Mouse (Mus musculus): ENCODE data around the gene Gabra5. TPM values are rescaled to one million over a fixed set of nuclear protein-coding genes. Genes with fewer than 3 reads are reported as not detected.

Gabra5 gene
- total and polyA plus RNA-seq, 2 experiments from 2014 or later = 102 to 115 TPM

DNA sequence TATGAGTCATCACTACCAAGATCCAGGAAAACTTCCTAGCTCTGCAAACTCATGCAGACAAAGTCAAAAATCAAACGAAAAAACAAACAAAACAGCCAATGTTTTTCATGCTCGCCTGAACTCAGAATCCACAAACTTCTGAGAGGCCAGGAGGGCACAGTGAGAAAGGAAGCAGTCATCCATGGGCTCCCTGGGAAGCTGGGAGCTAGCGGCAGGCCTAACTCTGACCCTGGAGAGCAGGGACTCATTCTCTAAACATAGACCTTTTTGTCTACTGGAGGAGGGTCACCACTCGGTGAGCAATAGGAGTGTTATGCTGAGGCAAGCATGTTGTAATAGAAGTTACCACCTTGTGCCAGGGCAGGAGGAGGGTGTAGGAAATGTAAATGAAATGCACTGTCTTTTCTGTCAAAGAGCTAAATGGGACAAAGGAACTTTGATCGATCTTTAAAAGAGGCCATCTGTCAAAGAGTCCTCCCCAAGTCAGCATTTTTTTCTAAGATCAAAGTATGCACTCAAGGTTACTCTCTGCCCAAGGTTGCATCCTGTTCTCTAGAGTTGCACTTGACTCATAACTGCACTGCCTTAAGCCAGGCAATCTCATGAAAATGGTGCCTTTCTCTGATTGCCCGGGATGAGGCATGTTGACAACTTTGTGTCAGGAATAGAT lies 151.9 kb downstream of the Gabra5 start:
- WGBS = 41% methylated on average over 6 of the region's 6 CpGs
- no peak overlapping the region for H3K9ac ChIP-seq
- no peaks in the 10 kb centered on the region for H3K36me3 ChIP-seq (ENCODE audit: insufficient read depth)
- no peaks in the 10 kb centered on the region for H3K4me1 ChIP-seq (ENCODE audit: insufficient read depth)
- no peaks in the 10 kb centered on the region for H3K9me3 ChIP-seq (ENCODE audit: low read length)
- TF ChIP-seq CTCF (IDR thresholded peaks at IDR 0.05; ENCODE audit: low read depth) = no peak
- DNase-seq = no peak
- ATAC-seq = no peak
- H3K27ac ChIP-seq (ENCODE audit: low read depth, low read length) = no peak overlapping the region
- H3K27me3 ChIP-seq (ENCODE audit: insufficient read depth, low read length) = no peaks in the 10 kb centered on the region
- no peak overlapping the region for H3K4me2 ChIP-seq (ENCODE audit: low read depth)
- H3K4me3 ChIP-seq (ENCODE audit: low read depth, low read length) = no peak overlapping the region

Other genes with a start within 250 kb of the Gabra5 start
- gene Gabrg3, start 122.9 kb downstream of the Gabra5 start, total RNA-seq (2014; rRNA removed) = 11.6 and 21.6 TPM in 2 replicates
- gene Gabrg3, start 122.9 kb downstream of the Gabra5 start, polyA plus RNA-seq (2015; fragmentation: Nextera tagmentation; extraction: Ambion mirVana) = 7.6 and 9.6 TPM in 2 replicates
- 159 and 198 TPM in 2 replicates for gene Gabrb3, start 90.4 kb downstream of the Gabra5 start, total RNA-seq (2014; rRNA removed)
- gene Gabrb3, start 90.4 kb downstream of the Gabra5 start, polyA plus RNA-seq (2015; fragmentation: Nextera tagmentation; extraction: Ambion mirVana) = 35.2 and 51.2 TPM in 2 replicates

All from forebrain, postnatal 0 days (tissue).